Mouse (Mus musculus): Measurements from ENCODE around the gene Nup88.

GRCm38 (mm10) chr11:71008321-71008720 is 38.5 kb upstream of the Nup88 start:
- TF ChIP-seq CTCF (conservative IDR thresholded peaks at IDR 0.05; ENCODE audit: low read length) (no peak), POU5F1 (IDR thresholded peaks at IDR 0.05; ENCODE audit: borderline replicate concordance, low read length) (no peak), NANOG (IDR thresholded peaks at IDR 0.05; ENCODE audit: borderline replicate concordance, low read length) (no peak)
